Mouse (Mus musculus) telencephalon, adult 2 months (tissue): Measurements from ENCODE around the gene Nr2c2.
"Not testable (repeated sequence)": the region's sequence is repeated elsewhere in the genome, so short reads cannot be mapped to it uniquely, and the experiment has no call there.

Experiments
- DNase-seq: peaks from one replicate; pipeline ENCODE4 v3.0.0-alpha.2; 2011; ENCODE audit warnings: low read depth, low spot score

Nr2c2 gene

DNA sequence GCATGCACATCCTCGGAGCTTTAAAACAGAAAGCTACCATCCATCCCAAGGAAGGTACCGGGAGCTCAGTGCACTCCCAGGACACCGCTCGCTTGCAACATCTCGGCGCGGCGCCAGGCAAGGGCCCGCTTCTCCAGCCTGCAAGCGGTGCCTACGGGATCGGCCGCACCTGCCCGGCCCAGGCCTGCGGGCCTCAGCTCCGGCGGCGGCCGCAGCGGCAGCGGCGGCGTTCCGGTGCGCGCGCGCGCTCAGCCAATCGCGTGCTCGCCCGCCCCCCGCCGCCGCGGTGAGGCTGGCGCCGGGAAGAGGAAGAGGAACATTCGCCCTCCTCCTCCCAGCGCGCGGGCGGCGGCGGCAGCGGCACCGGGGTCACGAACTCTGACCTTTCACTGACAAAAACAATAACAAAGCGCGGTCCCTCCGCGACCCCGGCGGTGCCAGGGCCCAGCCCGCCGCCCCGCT is at the start of gene Nr2c2:
Gene Nr2c2, plus strand, starts transcription at position 261 of the 462 bp plus-strand sequence.
- DNase-seq = peak; percentile 50

DNA sequence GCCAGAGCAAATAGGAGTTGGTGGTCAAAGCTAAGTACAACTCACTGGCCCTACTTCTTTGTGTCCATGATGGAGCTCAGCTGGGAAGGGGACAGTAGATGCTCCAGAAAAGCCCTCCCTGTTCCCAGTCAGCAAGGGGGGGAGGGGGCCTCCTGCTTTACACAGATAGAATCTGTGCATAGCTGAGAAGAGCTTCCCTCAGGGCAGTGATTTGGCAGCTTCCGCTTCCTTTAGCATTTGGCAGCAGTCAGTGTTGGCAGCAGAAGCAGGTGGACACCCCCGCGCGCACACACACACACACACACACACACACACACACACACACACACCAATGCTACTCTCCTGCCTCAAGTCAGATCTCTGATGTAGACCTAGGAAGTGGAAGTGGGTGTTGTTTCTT is 49.1 kb upstream of the Nr2c2 start:
- DNase-seq = peak; percentile 50

DNA sequence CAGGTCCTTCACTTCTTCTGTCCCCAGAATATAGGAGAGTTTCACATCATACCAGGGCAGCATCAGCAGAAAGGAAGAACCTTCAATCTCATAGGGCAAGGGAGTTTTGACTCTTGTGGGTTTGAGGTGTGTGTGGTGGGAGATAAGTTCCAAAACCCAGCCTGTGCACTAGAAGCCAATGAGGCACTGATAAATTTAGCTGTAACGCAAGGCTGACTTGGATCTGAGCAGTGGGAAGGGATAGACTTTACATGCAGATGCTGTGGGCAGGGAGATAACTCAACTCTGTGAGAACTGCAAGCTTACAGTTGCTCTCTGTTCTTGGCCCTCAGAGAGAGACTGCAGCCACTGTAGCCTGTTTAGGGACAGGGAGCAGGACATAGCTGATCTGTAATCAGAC is 48.3 kb upstream of the Nr2c2 start:
- no peak for DNase-seq

DNA sequence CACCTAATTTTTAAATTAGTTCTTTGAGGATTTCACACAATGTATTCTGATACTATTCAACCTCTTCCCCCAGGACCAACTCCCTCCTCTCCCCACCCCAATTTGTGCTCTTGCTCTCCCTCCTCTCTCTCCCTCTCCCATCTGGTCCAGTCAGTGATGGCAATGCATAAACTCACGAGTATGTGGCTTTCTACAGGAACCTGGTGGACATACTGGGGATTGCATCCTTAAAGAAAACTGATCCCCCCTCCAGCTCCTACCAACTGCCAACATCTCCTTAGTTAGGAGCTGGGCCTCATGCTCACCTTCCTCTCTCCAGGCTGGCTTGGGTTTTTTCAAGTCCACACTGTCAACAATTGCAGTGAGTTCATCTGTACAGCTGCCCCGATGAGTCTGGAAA is 33.4 kb upstream of the Nr2c2 start:
- no peak for DNase-seq

DNA sequence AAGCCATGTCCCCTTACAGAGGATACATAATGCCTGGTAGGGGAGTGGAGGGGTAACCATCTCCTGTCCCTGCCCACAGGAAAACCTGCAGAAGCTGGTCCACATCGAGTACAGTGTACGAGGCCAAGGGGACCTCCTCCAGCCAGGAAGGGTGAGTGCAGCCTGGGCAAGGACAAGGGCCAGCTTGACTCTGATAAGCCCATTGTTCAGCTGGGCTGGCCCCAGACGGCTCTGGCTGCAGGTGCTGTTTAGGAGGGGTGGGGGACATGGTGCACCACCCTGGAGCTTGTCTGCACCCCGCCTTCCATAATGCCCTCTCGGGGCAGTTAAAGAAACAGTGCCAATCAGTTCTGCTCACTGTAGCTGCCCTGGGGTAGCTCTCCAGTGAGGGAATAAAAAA is 29.5 kb upstream of the Nr2c2 start:
- no peak for DNase-seq

DNA sequence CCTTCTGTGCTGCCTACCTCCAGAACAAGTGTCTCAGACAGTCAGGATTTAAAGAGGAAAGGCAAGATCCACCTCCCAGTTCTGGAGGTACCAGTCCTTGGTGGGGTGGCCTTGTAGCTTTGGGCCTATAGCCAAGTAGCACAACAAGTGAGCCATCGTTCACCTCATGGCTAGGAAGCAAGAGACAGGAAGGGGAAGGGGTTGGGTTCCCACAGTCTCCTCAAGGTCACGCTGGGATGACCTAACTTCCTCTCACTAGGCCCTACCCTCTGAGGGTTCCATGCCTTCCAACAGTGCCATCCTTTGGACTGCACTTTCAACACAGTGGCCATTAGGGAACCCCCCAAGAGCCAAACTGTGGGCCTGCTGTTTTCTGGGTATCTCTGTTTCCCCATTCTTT is 27.7 kb upstream of the Nr2c2 start:
- DNase-seq = no peak

DNA sequence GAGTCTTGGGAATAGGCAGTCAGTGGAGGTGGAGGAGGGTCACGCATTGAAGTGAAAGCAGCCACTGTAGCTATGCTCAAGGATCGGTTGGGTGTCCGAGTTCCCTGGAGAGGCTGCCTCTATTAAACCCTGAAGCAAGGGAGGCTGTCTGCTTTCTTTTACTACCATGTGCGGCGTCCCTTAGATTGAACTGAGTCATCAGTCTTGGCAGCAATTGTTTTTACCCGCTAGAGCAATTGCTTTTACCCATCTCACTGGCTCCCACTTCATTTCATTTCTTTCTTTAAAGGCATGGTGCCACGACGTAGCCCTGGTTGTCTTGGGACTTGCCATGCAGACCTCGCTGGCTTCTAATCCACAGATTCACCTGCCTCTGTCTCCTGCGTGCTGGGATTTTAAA is 27.1 kb upstream of the Nr2c2 start:
- DNase-seq = peak; percentile 36

DNA sequence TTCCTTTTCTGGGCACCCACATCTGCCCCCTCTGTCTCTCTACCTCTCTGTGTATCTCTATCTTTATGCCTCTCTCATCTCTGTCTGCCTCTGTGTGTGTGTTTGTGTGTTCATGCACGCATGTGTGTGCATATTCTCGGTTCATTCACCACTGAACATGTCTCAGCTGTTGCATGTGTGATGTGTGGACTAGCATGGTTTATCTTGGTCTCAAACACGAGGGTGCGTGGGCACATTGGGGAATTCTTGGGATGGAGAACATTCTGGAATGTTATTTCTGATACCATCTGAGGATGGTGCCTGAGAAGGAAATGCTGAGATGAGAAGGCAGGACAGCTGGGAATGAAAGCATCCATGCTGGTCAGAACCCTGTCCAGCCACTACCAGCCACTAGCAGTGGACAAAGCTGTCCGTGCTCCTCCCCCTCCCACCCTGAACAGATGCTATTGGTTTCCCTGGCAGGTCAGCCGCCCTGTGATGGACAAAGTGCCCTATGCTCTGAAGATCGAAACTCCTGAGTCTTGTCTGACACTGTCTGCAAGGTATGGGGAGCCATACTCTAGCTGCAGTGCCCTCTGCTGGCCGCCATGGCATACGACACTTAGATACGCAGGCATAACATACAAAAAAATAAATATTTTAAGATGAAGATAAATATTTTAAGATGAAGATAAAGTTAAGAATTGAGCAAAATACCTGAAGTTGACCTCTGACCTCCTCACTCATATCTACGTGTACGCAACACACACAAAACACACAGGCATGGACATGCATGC is 25.3 kb upstream of the Nr2c2 start:
- no peak for DNase-seq

DNA sequence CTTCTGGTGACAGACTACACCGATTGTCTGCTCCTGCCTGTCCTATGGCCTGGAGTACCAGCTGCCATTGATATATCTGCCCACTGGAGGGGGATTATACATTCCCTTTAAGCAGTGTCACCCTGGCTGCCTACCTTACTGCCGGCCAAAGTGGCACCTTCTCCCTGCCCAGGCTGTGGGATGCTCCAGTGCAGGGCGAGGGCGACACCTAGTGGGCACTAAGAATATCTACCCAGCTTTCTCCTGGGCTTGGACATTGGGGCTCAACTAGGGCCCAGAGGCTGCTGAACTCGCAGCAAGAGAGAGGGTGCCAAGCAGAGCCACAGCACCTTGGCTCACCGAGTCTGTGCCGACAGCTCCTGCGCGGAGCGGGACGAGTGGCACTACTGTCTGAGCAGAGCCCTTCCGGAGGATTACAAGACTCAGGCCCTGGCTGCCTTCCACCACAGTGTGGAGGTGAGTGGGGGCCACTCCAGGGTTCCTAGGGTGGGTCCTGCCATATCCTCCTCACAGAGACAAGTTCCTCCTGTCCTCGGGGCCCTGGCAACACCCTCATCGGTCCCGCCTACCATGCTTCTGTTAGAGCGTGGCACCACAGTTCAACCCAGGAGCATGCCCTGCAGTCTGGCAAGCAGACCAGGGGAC is 23.9 kb upstream of the Nr2c2 start:
- no peak for DNase-seq

DNA sequence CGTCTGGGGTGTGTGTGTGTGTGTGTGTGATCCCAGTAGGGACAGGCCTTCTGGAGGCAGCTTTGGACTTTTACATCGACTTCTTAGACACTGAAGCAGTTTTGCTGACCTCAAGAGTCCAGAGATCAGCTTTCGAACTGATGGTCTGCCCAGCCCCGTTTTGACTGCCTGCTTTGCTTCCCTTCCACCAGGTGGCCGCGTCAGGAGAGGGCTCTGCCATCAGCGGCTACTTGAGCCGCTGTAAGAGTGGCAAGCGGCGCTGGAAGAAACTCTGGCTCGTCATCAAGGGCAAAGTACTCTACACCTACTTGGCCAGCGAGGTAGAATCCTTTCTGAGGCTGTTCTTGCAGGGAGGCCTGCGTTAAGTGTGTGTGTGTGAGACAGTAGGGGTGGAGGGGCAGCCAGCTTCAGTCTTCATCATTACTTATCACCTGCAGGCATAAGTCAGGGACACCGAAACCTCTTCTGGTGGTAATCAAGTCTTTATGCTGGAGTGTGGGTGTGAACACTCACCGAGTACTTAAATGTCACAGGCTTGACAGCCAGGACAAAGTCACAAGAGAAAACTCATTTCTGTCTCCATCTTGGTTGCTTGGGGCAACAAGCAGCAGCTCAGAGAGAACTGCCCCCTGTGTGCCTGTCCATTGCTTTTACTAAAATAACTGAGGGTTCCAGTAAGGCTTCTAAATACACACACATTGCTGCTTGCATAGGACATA is 19.9 kb upstream of the Nr2c2 start:
- DNase-seq = no peak

DNA sequence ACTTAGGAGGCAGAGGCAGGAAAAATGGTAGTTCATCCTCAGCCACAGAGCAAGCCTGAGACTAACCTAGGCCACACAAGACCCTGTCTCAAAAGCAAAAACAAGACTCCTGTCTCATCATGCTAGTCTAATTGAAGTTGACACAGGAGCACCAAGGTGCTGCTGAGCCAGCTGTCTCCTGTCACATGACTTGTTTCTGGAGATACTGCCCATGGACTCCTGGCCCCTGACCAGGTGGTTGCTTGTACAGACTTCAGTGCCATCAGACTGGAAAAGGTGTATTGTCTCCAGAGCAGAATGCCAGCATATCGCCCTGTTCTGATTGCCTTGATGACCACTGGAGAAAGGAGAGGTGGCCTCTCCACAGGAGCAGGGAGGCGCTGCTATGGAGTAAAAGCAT is 10.5 kb upstream of the Nr2c2 start:
- no peak for DNase-seq

DNA sequence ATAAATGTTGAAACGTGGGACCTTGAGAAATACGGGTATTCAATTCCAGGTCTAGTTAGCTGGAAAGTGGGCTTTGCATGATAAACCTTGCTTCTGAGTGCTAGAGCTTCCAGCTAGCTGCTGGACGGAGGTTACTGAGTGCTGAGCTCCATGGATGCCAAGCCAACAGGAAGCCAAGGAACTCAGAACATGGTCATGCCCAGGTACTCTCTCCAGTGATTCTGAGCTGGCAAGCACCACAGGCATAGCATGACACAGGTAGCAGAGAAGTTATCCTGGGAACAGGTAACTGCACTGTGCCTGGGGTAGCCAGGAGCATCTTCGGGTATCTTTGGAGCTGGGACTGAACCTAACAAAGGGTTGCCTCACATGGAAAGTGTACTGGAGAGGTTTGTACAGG is 8.4 kb upstream of the Nr2c2 start:
- no peak for DNase-seq

DNA sequence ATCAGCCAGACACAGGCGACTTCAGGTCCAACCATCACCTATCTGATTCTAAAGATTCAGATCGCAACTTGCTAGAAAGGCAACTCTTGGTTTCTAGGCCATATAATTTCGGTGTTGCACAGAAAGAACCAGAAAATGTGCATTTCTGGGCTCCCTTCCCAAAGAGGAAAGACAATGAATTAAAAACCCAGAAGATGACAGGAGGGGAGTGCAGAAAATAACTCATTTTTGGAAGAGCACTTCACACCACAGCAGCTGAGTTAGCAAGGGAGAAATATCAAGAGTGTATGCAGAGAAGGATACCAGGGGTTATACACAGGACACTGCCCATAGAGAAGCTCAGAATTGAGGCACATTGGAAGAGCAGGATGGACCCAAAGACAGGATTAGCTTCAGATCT is 6.3 kb upstream of the Nr2c2 start:
- peak; percentile 67 for DNase-seq

DNA sequence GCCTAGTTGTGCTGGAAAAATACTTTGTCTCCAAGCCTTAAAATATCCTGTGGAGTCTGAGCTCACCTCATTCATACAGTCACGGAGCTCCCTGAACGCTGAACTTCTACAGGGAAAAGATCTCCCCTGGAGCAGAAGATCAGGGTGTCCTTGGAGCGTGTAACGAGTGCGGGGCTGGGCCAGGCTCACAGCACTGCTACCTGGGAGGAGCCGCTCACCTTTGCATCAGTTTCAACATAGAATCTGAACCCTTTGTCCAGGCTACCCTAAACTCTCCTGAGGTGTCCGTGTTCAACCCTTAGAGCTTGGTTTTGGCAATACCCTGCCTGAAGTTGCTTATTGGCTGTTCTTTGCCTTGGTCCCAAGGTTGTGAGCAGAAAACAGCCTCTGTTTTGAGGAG is 2.0 kb upstream of the Nr2c2 start:
- DNase-seq = not testable (repeated sequence)

DNA sequence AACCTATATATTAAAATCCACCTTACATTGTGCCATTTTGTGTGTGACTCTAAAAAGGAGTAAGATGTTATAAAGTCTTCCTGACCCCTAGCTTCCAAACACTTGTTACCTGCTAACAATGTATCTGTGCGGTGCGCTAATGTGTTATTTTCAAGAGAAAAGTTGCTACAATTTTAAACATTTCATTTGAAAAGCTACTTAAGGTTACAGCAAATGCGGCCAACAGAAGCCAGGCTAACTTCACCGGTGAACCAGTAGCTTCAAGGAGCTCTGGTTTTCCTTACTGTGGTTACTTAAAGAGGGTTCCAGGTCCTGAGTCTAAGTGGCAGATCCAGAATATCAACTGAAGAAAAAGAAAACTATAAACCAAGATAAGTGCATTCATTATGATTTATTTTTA is 1.2 kb upstream of the Nr2c2 start:
- no peak for DNase-seq

DNA sequence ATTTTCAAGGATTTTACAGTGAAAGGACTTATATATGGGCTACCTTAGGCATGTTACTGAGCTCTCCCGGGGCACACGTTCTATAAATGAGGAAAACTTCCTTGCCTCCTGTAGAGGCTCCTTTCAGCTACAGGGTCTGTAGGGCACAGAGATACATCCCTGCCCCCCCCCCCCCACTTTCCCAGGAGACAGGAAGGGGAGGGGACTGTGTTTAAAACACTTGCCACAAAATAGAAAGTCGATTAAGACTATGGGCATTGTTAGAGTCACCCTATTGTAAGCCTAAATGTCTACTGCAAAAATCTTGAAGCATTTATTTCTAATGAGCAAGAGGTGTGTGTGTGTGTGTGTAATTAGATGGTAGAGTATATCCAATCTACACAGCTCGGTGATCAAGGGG is 693 bp upstream of the Nr2c2 start:
- no peak for DNase-seq

DNA sequence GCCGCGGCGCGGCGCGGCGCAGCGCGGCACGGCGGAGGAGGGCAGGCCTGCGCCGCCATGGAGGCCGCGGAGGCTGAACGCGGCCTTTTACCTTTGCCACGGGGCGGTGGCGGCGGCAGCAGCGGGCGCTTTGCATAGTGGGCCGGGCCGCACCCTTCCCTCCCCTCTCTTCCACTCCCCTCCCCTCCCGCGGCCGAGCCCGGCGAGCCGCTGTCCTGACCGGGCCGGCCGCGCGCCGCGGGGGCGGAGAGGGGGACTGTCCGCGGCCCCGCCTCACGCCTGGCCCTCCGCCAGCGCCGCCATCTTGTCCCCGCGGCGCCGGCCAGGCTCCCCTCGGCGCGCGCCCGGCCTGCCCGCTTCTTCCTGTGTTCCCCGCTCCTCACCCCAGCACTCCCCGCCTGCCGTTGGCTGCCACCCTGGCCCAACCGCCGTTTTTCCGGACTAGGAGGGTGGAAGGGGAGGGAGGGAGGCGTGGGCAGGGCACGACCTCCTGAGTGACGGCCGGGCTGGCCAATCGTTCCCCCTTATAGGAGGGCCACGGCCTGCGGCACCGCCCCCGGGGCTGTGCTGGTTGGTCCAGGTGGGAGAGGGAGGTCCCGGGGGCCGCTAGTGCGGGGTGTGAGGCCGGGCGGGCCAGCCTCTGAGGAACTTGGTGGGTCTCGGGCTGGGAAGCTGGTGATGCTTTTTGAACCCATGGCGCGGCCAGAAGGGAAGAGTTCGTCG is 738 bp downstream of the Nr2c2 start:
- DNase-seq = peak; percentile 97

DNA sequence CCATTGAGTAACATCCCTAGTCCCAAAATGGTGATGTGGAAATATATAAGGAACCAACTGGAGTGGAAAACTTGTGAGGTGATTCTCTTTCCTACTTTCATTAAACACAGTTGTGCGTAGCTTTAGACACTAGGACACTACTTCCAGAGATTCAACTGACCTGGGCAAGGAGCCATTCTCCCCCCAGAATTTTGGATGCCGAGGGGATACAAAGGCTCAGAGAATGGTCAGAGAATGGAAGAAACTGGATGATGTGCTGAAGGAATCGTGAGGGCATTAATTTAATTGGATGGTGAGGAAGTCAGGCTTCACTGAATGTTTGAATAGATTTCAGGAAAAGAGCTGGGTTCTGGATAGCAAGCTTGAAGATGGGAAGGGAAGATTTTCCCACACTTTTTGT is 1.5 kb downstream of the Nr2c2 start:
- DNase-seq = no peak

DNA sequence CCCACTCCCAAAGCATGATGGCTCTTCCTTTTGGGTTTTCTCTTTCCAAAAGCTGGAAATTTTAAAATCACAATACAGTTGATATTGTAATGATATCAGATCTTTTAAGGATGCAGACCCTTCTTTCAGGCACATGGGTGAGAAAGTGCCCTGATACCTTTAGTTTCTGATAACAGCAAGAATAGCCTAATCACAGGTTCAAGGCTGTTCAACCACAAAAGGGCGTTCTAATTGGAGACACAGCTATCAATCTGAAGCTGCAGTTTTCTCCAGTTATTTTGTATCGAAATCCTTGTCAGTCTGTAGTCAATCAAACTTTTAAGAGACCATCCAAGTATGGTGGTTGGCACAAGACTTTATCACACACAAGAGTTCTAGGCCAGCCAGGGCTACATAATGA is 2.7 kb downstream of the Nr2c2 start:
- DNase-seq = no peak

DNA sequence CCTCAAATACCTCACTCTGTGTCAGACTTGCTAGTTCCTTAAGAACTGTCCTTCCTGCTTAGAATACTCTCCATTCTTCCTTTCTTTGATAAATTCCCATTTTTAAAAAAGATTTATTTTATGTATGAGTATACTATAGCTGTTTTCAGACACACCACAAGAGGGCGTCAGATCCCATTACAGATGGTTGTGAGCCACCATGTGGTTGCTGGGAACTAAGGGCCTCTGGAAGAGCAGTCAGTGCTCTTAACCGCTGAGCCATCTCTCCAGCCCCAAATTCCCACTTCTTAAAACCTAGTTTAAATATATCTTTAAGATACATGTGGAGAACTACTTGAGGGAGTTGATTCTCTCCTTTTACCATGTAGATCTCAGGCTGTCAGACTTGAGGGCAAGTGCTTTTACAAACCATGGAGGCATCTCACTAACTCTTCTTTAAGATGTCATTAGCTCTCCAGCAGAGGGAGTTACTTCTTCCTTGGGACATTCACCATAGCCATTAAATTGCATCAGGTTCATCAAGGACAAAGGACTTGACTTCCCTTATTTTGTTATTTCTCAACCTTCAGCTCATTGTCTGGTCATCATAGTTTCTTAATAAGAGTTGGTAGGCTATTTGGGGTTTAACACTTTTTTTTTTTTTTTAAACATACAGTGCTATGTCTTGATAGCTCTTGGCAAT is 9.6 kb downstream of the Nr2c2 start:
- DNase-seq = no peak

DNA sequence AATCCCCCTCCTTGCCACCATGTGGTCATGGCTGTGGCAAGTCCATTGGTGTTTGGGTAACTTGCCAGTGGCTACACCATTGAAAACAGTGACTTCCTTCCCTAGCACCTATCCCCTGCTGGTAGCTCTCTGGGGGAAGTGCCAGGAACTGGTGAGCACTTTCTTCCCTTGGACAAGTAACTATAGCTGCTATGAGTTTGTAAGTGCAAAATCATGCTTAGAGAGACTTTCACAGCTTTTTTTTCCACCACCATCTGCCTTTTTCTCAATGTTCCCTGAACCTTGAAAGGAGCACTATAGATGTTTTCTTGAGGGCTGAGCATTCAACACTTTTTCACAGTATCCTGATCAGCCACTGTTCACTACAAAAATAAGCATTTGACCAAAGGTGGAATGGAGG is 33.4 kb downstream of the Nr2c2 start:
- DNase-seq = peak; percentile 65
